Mouse (Mus musculus) thymus, adult 2 months (tissue): ENCODE data around the gene Psmc3ip.

Source experiments
- CTCF ChIP-seq: fragments of 200-500 bp; IDR thresholded peaks from 2 replicates; pipeline ENCODE4 v1.5.1; 2012; ENCODE audit warnings: mild to moderate bottlenecking, control low read depth, low read length, moderate library complexity, borderline replicate concordance; ENCODE audit not compliant: control insufficient read depth, poor library complexity, insufficient read depth; ENCODE audit errors: extremely low read depth
- POLR2A ChIP-seq: fragments of 200-500 bp; IDR thresholded peaks from 2 replicates; pipeline ENCODE4 v1.6.1; 2012; ENCODE audit warnings: mild to moderate bottlenecking, low read length, control low read depth, moderate library complexity; ENCODE audit not compliant: control insufficient read depth, poor library complexity, insufficient read depth; ENCODE audit errors: extremely low read depth

GRCm38 (mm10) chr11:101112186-101112585 is 16.9 kb upstream of the Psmc3ip start:
- TF ChIP-seq CTCF (no peak), POLR2A (no peak)
